Mouse (Mus musculus): ENCODE measurements around the gene Gm4952.

Gm4952 gene

GRCm38 (mm10) chr19:12599674-12600073, at the start of gene Gm4952:
Gm4952 (plus strand) TSS chr19:12599974.
- no peak for DNase-seq (ENCODE audit: inconsistent age in 2 of 2, low spot score in 1 of 2)

- DNase-seq (ENCODE audit: inconsistent age in 2 of 2, low spot score in 1 of 2), result no peak
Observed at GRCm38 (mm10) chr19:12550005-12550942, 49.5 kb upstream of the Gm4952 start.

GRCm38 (mm10) chr19:12556293-12556692, 43.5 kb upstream of the Gm4952 start:
- no peak for DNase-seq (ENCODE audit: inconsistent age in 2 of 2, low spot score in 1 of 2)

GRCm38 (mm10) chr19:12558219-12558618, 41.6 kb upstream of the Gm4952 start:
- DNase-seq (ENCODE audit: inconsistent age in 2 of 2, low spot score in 1 of 2), result no peak

- DNase-seq (ENCODE audit: inconsistent age in 2 of 2, low spot score in 1 of 2), result no peak
Observed at GRCm38 (mm10) chr19:12564197-12564596, 35.6 kb upstream of the Gm4952 start.

- DNase-seq (ENCODE audit: inconsistent age in 2 of 2, low spot score in 1 of 2), result peak in 1 of 2 experiments; percentile 32
Observed at GRCm38 (mm10) chr19:12567011-12567410, 32.8 kb upstream of the Gm4952 start.

- DNase-seq (ENCODE audit: inconsistent age in 2 of 2, low spot score in 1 of 2), result no peak
Observed at GRCm38 (mm10) chr19:12570866-12571265, 28.9 kb upstream of the Gm4952 start.

GRCm38 (mm10) chr19:12571687-12572086, 28.1 kb upstream of the Gm4952 start:
- no peak for DNase-seq (ENCODE audit: inconsistent age in 2 of 2, low spot score in 1 of 2)

- DNase-seq (ENCODE audit: inconsistent age in 2 of 2, low spot score in 1 of 2), result no peak
Observed at GRCm38 (mm10) chr19:12572614-12573265, 27.0 kb upstream of the Gm4952 start.

GRCm38 (mm10) chr19:12573266-12574011, 26.3 kb upstream of the Gm4952 start:
- DNase-seq (ENCODE audit: inconsistent age in 2 of 2, low spot score in 1 of 2), result peak; percentile 77 to 88

GRCm38 (mm10) chr19:12574012-12574407, 25.8 kb upstream of the Gm4952 start:
- DNase-seq (ENCODE audit: inconsistent age in 2 of 2, low spot score in 1 of 2), result peak; percentile 9 to 40

- peak in 1 of 2 experiments; percentile 36 for DNase-seq (ENCODE audit: inconsistent age in 2 of 2, low spot score in 1 of 2)
Observed at GRCm38 (mm10) chr19:12575107-12575506, 24.7 kb upstream of the Gm4952 start.

- DNase-seq (ENCODE audit: inconsistent age in 2 of 2, low spot score in 1 of 2), result no peak
Observed at GRCm38 (mm10) chr19:12575514-12575913, 24.3 kb upstream of the Gm4952 start.

- no peak for DNase-seq (ENCODE audit: inconsistent age in 2 of 2, low spot score in 1 of 2)
Observed at GRCm38 (mm10) chr19:12576639-12577038, 23.1 kb upstream of the Gm4952 start.

GRCm38 (mm10) chr19:12585310-12585709, 14.5 kb upstream of the Gm4952 start:
- DNase-seq (ENCODE audit: inconsistent age in 2 of 2, low spot score in 1 of 2), result peak in 1 of 2 experiments; percentile 58

- peak; percentile 54 to 90 for DNase-seq (ENCODE audit: inconsistent age in 2 of 2, low spot score in 1 of 2)
Observed at GRCm38 (mm10) chr19:12591908-12592307, 7.9 kb upstream of the Gm4952 start.

GRCm38 (mm10) chr19:12595135-12595529, 4.6 kb upstream of the Gm4952 start:
- DNase-seq (ENCODE audit: inconsistent age in 2 of 2, low spot score in 1 of 2), result no peak

GRCm38 (mm10) chr19:12595530-12596289, 4.1 kb upstream of the Gm4952 start:
- peak; percentile 49 to 78 for DNase-seq (ENCODE audit: inconsistent age in 2 of 2, low spot score in 1 of 2)

GRCm38 (mm10) chr19:12596290-12597072, 3.3 kb upstream of the Gm4952 start:
- DNase-seq (ENCODE audit: inconsistent age in 2 of 2, low spot score in 1 of 2), result peak in 1 of 2 experiments; percentile 71

GRCm38 (mm10) chr19:12597073-12597405, 2.7 kb upstream of the Gm4952 start:
- no peak for DNase-seq (ENCODE audit: inconsistent age in 2 of 2, low spot score in 1 of 2)
